Mouse (Mus musculus) kidney, adult 2 months (tissue): ENCODE results near the gene Cpeb2.

Experiments
- CTCF ChIP-seq: fragments of 200-500 bp; conservative IDR thresholded peaks from 2 replicates; pipeline ENCODE4 v1.5.1; 2011; ENCODE audit warnings: low read depth, mild to moderate bottlenecking, control low read depth, low read length, moderate library complexity, mixed read lengths; ENCODE audit not compliant: insufficient read depth, insufficient read length
- POLR2A ChIP-seq: fragments of 200-500 bp; IDR thresholded peaks from one replicate; pipeline ENCODE4 v1.6.1; 2011; ENCODE audit warnings: low read depth, low read length, control low read depth

- TF ChIP-seq CTCF (no peak), POLR2A (no peak)
Observed at GRCm38 (mm10) chr5:43224245-43224644, 8.7 kb upstream of the Cpeb2 start.
